Comparison of ENCODE assay signal across 12 mouse cellular contexts in genomic region chr11:106669873-106670173, GRCm38 (mm10). TPM values are rescaled to one million over a fixed set of nuclear protein-coding genes. Genes with fewer than 3 reads are reported as not detected.
DNase-seq lines count a peak whose midpoint lies in the region; ATAC-seq and TF ChIP-seq lines count a peak whose summit lies in the region.
"Had no signal": no experiment of that assay in that cellular context is flagged by ENCODE, and none has a peak within 500 bp of the region (broad histone marks: within the 10 kb centered on the region; RNA-seq: fewer than 3 reads in every experiment).

No protein-coding gene starts in this region.

- no peak for TF ChIP-seq EP300 in ES-Bruce4 (IDR thresholded peaks at IDR 0.05; ENCODE audit: insufficient read depth, low read depth, low read length)

- H3K27me3 ChIP-seq in forebrain, embryonic 10.5 days (ENCODE audit: poor library complexity, severe bottlenecking) = no peaks in the 10 kb centered on the region
- no peaks in the 10 kb centered on the region for H3K27me3 ChIP-seq in forebrain, embryonic 15.5 days
- H3K27me3 ChIP-seq in ES-Bruce4 (ENCODE audit: control insufficient read depth, insufficient read depth, low read length, poor library complexity, severe bottlenecking) = no peaks in the 10 kb centered on the region
- no peaks in the 10 kb centered on the region for H3K27me3 ChIP-seq in heart, embryonic 13.5 days (replicated peaks)
- no peaks in the 10 kb centered on the region for H3K27me3 ChIP-seq in midbrain, embryonic 13.5 days
- H3K27me3 ChIP-seq: liver, embryonic 15.5 days had no signal

- no peak overlapping the region for H3K9ac ChIP-seq in forebrain, embryonic 15.5 days (replicated peaks)
- no peak overlapping the region for H3K9ac ChIP-seq in ES-Bruce4 (ENCODE audit: low read depth, poor library complexity, severe bottlenecking)
- H3K9ac ChIP-seq in heart, embryonic 13.5 days = peak overlapping the region; percentile 57
- H3K9ac ChIP-seq in midbrain, embryonic 13.5 days (replicated peaks) = no peak overlapping the region
- H3K9ac ChIP-seq: liver, embryonic 15.5 days had no signal

- no peak overlapping the region for H3K4me3 ChIP-seq in forebrain, embryonic 10.5 days
- H3K4me3 ChIP-seq in forebrain, embryonic 15.5 days = no peak overlapping the region
- no peak overlapping the region for H3K4me3 ChIP-seq in ES-Bruce4 (ENCODE audit: low read depth, low read length)
- H3K4me3 ChIP-seq in heart, embryonic 13.5 days = no peak overlapping the region
- no peak overlapping the region for H3K4me3 ChIP-seq in midbrain, embryonic 13.5 days (replicated peaks)
- H3K4me3 ChIP-seq: erythroblast, embryonic 14.5 days; liver, embryonic 15.5 days had no signal

- peaks cover 35% of the 10 kb centered on the region for H3K4me1 ChIP-seq in forebrain, embryonic 10.5 days
- H3K4me1 ChIP-seq in forebrain, embryonic 15.5 days = peaks cover 20% of the 10 kb centered on the region
- H3K4me1 ChIP-seq in ES-Bruce4 (ENCODE audit: control insufficient read depth, insufficient read depth, low read length) = peaks cover 16% of the 10 kb centered on the region
- peaks cover 50% of the 10 kb centered on the region for H3K4me1 ChIP-seq in heart, embryonic 13.5 days
- peaks cover 23% of the 10 kb centered on the region for H3K4me1 ChIP-seq in midbrain, embryonic 13.5 days (replicated peaks)

- no peak for TF ChIP-seq POLR2A in ES-Bruce4 (IDR thresholded peaks at IDR 0.05; ENCODE audit: insufficient read depth, low read length)

- no peak for DNase-seq in forebrain, embryonic 10.5 days (ENCODE audit: extremely low spot score, low spot score)
- DNase-seq in naive thymus-derived CD4-positive, alpha-beta T cell, adult 2 months (ENCODE audit: low read depth) = peak; percentile 63
- no peak for DNase-seq in right cerebral cortex, postnatal 4 days
- no peak for DNase-seq in MN1 (ENCODE audit: low spot score)
- DNase-seq: adrenal gland, postnatal 36 days; kidney, adult 9 months had no signal

- ATAC-seq in forebrain, embryonic 15.5 days (replicated peaks) = no peak
- no peak for ATAC-seq in heart, embryonic 13.5 days (ENCODE audit: extremely low read depth, insufficient number of reproducible peaks, low FRiP score, low TSS enrichment)
- ATAC-seq in midbrain, embryonic 13.5 days = no peak

- WGBS in forebrain, embryonic 10.5 days = 12% methylated on average over 7 of the region's 9 CpGs
- WGBS in forebrain, embryonic 15.5 days = 17% methylated on average over 5 of the region's 9 CpGs
- 21% methylated on average over 7 of the region's 9 CpGs for WGBS in heart, embryonic 13.5 days
- 14% methylated on average over 5 of the region's 9 CpGs for WGBS in midbrain, embryonic 13.5 days

- no peak for TF ChIP-seq CTCF in ES-Bruce4 (IDR thresholded peaks at IDR 0.05; ENCODE audit: low read depth, low read length)

- peak overlapping the region; percentile 4; the same call in 1 of the 2 replicates for H3K27ac ChIP-seq in forebrain, embryonic 10.5 days
- H3K27ac ChIP-seq in forebrain, embryonic 15.5 days (replicated peaks) = no peak overlapping the region
- 0 out of 2 replicates have a peak overlapping the region, but pooled peaks have one; percentile 64 for H3K27ac ChIP-seq in ES-Bruce4 (ENCODE audit: insufficient read depth, low read length)
- 0 out of 2 replicates have a peak overlapping the region, but pooled peaks have one; percentile 17 for H3K27ac ChIP-seq in heart, embryonic 13.5 days (replicated peaks)
- no peak overlapping the region for H3K27ac ChIP-seq in midbrain, embryonic 13.5 days
- H3K27ac ChIP-seq: liver, embryonic 15.5 days had no signal

- no peaks in the 10 kb centered on the region for H3K9me3 ChIP-seq in forebrain, embryonic 10.5 days
- no peaks in the 10 kb centered on the region for H3K9me3 ChIP-seq in forebrain, embryonic 15.5 days
- H3K9me3 ChIP-seq in ES-Bruce4 (replicated peaks; ENCODE audit: control insufficient read depth, insufficient read depth, low read length, poor library complexity, severe bottlenecking) = no peaks in the 10 kb centered on the region
- H3K9me3 ChIP-seq in heart, embryonic 13.5 days = no peaks in the 10 kb centered on the region
- H3K9me3 ChIP-seq in midbrain, embryonic 13.5 days = no peaks in the 10 kb centered on the region
- H3K9me3 ChIP-seq: liver, embryonic 15.5 days had no signal

- H3K4me2 ChIP-seq in forebrain, embryonic 15.5 days (replicated peaks) = no peak overlapping the region
- H3K4me2 ChIP-seq in heart, embryonic 13.5 days = no peak overlapping the region
- no peak overlapping the region for H3K4me2 ChIP-seq in midbrain, embryonic 13.5 days (replicated peaks)
- H3K4me2 ChIP-seq: liver, embryonic 15.5 days had no signal

- no peaks in the 10 kb centered on the region for H3K36me3 ChIP-seq in forebrain, embryonic 10.5 days (replicated peaks)
- H3K36me3 ChIP-seq in forebrain, embryonic 15.5 days = no peaks in the 10 kb centered on the region
- 0 out of 2 replicates have a peak, but pooled peaks cover 2% of the 10 kb centered on the region for H3K36me3 ChIP-seq in ES-Bruce4 (ENCODE audit: control insufficient read depth, insufficient read depth, low read length, poor library complexity, severe bottlenecking)
- H3K36me3 ChIP-seq in heart, embryonic 13.5 days = no peaks in the 10 kb centered on the region
- no peaks in the 10 kb centered on the region for H3K36me3 ChIP-seq in midbrain, embryonic 13.5 days
- H3K36me3 ChIP-seq: liver, embryonic 15.5 days had no signal

RNA-seq across cellular contexts. Expression of gene Tex2, which starts 56.6 kb away (rescaled TPM):
- 6.2 and 6.4 TPM in 2 replicates for polyA plus RNA-seq in forebrain, embryonic 10.5 days (2016; fragmentation: Nextera tagmentation; extraction: Ambion mirVana)
- polyA plus RNA-seq in forebrain, embryonic 15.5 days (2015; fragmentation: Nextera tagmentation; extraction: Ambion mirVana) = 14.0 and 15.2 TPM in 2 replicates
- 28.8 and 31.3 TPM in 2 replicates for polyA plus RNA-seq in ES-Bruce4 (2011; ENCODE audit: insufficient read depth, insufficient read length, low read depth, missing spikeins)
- 12.3 and 13.1 TPM in 2 replicates for polyA plus RNA-seq in heart, embryonic 13.5 days (2015; fragmentation: Nextera tagmentation; extraction: Ambion mirVana)
- polyA plus RNA-seq in midbrain, embryonic 13.5 days (2015; fragmentation: Nextera tagmentation; extraction: Ambion mirVana) = 17.7 and 18.3 TPM in 2 replicates

Comparison
In these comparisons a context has a peak if more than half of its experiments do, and no peak if none do; other contexts are left out.
1. H3K27ac ChIP-seq: peak in forebrain, embryonic 10.5 days (single experiment), ES-Bruce4 (single experiment) and heart, embryonic 13.5 days (single experiment); none in forebrain, embryonic 15.5 days (single experiment) and midbrain, embryonic 13.5 days (single experiment).